Mouse (Mus musculus) lung, postnatal 10 days (tissue): ENCODE results near the gene Vps9d1.
"Not testable (repeated sequence)": the region's sequence is repeated elsewhere in the genome, so short reads cannot be mapped to it uniquely, and the experiment has no call there.

ENCODE experiments used
- DNase-seq: peaks from one replicate; pipeline ENCODE4 v3.0.0; 2021

The Vps9d1 gene

GRCm38 (mm10) chr8:123254099-123254885, at the start of gene Vps9d1, which contains the start of gene Zfp276:
Gene Vps9d1 (minus strand): TSS chr8:123254348.
Gene Zfp276 (plus strand): TSS chr8:123254195.
- peak; percentile 91 for DNase-seq

- DNase-seq: no peak
Measured at GRCm38 (mm10) chr8:123298301-123298700, 44.2 kb upstream of the Vps9d1 start.

GRCm38 (mm10) chr8:123292785-123293184, 38.6 kb upstream of the Vps9d1 start:
- DNase-seq: no peak

DNA sequence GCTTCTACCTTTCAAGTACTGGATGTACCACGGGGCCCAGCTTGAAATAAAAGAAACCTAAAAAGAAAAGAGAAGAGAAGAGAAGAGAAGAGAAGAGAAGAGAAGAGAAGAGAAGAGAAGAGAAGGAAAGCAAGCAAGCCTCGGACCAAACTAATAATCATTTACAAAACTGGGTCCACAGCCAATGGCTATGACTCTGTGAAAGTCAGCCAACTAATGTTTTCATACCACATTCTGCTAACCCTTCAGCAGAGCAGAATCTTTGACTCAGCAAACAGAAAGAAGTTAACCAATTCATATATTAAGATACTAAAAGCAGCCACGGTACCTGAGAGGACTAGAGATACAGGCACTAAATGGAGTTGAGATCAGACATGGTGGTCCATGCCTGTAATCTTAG, 38.1 kb upstream of the Vps9d1 start:
- no peak for DNase-seq

GRCm38 (mm10) chr8:123291716-123292115, 37.6 kb upstream of the Vps9d1 start:
- no peak for DNase-seq

DNA sequence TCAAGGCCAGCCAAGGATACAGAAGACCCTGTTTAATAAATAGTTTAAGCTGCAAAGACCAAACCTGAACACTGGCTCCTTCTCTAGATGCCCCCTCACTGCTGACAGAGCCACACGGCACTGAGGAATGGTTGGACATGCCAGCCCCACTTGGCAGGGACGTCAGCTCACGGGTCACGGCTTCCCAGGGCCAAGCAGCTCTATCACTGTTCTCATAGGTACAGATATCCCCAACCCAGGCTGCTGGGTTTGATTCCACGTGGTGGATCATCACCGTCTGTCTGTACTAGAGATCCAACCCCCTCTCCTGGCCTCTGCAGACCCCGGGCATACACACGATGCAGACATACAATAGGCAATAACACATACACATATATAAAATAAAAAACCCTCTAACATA, 36.5 kb upstream of the Vps9d1 start:
- DNase-seq: no peak

- peak; percentile 54 for DNase-seq
Measured at GRCm38 (mm10) chr8:123290166-123290565, 36.0 kb upstream of the Vps9d1 start.

DNA sequence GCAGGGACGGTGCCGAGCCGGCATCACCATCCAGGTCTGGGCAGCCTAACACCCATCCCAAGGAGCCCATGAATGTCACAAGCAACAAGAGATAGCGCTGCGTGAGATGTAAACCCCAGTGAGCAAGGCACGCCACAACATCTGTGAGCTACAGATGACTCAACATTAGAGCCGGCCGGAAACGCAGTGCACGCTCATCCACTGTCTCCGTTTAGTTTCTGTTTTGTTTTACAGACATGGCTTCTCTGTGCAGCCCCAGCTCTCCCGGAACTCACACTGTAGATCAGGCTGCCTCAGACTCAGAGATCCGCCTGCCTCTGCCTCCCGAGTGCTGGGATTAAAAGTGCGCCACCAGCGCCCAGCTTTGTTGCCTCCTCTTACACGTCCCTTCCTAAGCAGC, 33.2 kb upstream of the Vps9d1 start:
- DNase-seq: no peak

DNA sequence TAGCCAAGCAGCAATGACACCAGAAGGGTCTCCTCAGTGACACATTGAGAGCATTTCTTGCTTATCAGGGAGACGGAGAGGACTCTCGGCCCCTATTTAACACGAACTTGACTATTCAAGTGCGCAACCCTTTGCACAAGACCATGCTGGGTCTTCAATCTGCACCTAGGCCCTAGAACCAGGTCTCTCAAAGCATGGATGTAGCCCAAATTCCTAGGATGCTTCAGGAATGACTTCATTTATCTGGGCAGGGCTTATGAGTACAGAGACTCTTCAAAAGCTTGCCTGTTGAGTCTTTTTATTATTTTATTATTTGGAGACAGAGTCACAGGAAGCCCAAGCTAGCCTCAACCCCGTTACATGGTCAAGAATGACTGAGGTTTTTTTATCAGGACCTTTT, 30.3 kb upstream of the Vps9d1 start:
- DNase-seq: no peak

- DNase-seq: peak; percentile 16
Measured at GRCm38 (mm10) chr8:123283991-123284390, 29.8 kb upstream of the Vps9d1 start.

DNA sequence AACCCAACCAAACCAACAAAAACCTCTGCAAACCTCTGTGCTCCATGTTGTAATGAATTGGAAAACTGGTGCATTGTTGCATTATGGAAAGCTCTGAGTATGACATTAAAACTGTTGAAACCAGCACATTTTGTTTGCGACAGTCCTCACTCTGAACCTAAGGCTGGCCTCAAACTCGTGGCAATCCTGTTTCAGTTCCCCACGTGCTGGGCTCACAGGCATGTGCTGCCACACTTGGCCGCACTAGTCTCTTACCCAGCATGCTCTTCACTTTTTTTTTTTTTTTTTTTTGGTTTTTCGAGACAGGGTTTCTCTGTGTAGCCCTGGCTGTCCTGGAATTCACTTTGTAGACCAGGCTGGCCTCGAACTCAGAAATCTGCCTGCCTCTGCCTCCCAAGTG, 28.8 kb upstream of the Vps9d1 start:
- not testable (repeated sequence) for DNase-seq

- DNase-seq: no peak
Measured at GRCm38 (mm10) chr8:123280302-123281094, 26.4 kb upstream of the Vps9d1 start.

GRCm38 (mm10) chr8:123279828-123280227, 25.7 kb upstream of the Vps9d1 start:
- no peak for DNase-seq

- no peak for DNase-seq
Measured at GRCm38 (mm10) chr8:123278445-123278844, 24.3 kb upstream of the Vps9d1 start.

DNA sequence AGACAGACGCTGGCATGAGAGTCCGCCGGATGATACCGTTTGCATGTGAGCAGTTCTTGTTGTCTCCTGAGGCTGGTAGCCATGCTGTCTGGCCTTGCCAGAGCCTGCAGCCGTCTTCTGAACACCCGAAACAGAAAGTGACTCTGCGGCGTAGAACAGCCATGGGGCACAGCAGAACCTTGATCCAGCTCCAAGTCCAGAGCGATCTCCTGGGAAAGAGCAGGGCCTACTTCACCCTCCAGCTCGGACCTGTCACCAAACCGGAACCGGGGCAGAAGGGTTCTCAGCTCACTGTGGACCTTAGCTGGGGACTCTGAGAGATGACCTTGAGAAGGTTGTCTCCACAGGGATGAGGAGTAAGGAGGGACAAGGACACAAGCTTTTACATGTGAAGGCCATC, 20.9 kb upstream of the Vps9d1 start:
- DNase-seq: no peak

DNA sequence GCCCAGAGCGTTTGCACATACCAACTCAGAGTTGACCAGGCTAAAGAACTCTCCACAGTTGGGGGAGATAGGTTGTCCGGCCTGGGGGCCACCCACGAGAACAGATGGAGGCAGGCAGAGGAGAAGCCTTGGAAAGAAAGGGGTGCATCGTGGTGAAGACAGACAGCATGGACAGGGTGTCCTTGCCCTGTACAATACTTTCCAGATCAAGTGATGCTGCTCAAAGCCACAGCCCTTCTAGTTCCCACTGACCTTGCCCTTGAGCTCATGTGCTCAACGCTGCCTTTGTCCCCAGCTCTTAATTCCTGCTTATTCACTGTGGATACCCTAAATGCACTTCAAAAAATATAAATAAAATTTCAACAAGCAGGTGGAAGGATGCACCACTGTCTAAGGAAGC, 20.3 kb upstream of the Vps9d1 start:
- no peak for DNase-seq

DNA sequence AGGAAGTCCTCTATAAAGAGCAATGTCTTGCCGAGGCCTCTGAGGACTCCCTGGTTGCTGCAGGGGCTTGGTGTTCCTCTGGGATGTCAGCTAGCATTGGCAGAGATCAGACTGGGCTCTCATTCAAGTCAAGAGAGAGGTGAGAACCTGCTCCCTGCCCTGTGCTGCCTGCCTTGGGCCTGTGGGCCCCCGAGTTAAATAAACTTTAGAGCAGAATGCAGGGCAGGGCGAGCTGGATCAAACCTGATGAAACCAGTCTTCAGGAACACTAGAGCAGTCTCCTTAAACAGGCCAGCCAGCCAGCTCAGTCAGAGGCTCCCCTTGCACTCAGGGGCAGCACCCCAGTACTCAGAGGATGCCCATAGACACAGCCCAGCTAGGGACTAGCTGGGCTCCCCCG, 17.8 kb upstream of the Vps9d1 start:
- no peak for DNase-seq

GRCm38 (mm10) chr8:123271147-123271546, 17.0 kb upstream of the Vps9d1 start:
- DNase-seq: no peak

- no peak for DNase-seq
Measured at GRCm38 (mm10) chr8:123267926-123268656, 13.9 kb upstream of the Vps9d1 start.

DNA sequence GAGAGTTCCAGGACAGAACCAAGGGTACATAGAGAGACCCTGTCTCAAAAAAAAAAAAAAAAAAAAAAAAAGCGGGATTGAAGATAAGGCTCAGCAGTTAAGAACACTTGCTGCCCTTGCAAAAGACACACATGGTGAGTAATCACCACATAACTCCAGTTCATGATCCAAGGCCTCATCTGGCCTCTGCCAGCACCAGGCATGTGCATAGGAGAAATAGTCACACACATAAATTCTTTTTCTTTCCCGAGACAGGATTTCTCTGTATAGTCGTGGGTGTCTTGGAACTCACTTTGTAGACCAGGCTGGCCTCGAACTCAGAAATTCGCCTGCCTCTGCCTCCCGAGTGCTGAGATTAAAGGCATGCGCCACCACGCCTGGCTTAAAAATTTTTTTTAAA, 3.4 kb upstream of the Vps9d1 start:
- DNase-seq: not testable (repeated sequence)

GRCm38 (mm10) chr8:123257114-123257513, 3.0 kb upstream of the Vps9d1 start:
- no peak for DNase-seq

DNA sequence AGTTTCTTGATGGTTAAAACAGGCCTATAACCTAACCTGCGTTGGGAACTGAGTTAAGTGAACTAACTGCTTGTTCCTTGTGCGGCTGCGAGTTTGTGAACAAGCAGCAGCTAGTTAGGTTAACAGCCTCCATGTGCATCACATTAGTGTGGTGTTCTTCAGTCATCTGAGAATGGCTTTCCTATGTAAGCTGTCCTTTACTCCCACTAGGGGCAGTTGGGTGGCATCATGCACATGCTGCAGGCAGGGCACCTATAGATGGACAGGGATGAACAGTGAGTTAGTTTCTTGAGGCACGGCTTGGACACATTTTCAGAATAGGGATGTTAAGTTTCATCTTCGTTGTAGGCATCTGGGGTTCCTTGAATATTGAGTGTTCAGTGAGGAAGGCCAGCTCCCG, 1.0 kb upstream of the Vps9d1 start:
- DNase-seq: no peak

DNA sequence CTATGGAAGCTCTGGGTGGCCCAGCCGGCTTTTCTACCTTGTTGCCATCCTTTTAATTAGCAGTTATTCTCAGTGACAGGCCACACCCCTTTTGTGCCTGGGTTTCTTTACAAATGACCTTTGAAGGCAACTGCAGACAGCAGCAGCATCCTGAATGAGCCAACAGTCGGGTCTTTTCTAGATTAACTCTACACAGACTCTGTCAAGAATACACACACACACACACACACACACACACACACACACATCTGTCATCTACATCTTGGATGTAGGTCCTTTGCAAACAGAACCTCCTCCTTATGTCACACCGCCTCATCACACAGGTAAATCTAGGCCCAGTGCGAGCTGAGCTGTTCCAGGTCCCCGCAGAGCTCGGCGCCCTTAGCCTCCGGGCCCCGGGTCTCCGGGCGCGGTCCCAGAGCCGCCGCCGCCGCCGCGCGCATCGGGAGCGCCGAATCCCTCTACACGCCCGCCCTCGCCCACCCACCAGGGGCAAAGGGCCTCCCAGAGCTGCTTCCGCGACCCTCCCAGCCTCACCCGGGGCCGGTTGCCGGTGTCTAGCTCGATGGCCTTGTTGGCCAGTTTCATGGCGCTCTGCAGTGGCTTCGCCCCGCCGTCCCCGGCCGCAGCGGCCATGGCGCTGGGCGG, 573 bp downstream of the Vps9d1 start:
- peak; percentile 20 for DNase-seq
